Comparison of ENCODE assay signal across 25 mouse cellular contexts in genomic region chr5:93108703-93109102, GRCm38 (mm10). TPM values are rescaled to one million over a fixed set of nuclear protein-coding genes. Genes with fewer than 3 reads are reported as not detected.
DNase-seq lines count a peak whose midpoint lies in the region; ATAC-seq lines count a peak whose summit lies in the region.
"Had no signal": no experiment of that assay in that cellular context is flagged by ENCODE, and none has a peak within 500 bp of the region (broad histone marks: within the 10 kb centered on the region; RNA-seq: fewer than 3 reads in every experiment).

No protein-coding gene starts in this region.

- no peak overlapping the region for H3K9ac ChIP-seq in liver, embryonic 16.5 days (ENCODE audit: low read depth, low read length)
- H3K9ac ChIP-seq: forebrain, embryonic 13.5 days; heart, embryonic 12.5 days; heart, embryonic 15.5 days; hindbrain, embryonic 13.5 days had no signal

- DNase-seq in liver (no peak), NIH3T3 (ENCODE audit: low read depth) (peak; percentile 46)
- DNase-seq in lung, postnatal 25 days (ENCODE audit: low spot score): peak; percentile 37
- DNase-seq in lung, adult 18-20 months: no peak
- DNase-seq in layer of hippocampus, postnatal 10 days (ENCODE audit: low spot score in 2 of 2): no peak
- DNase-seq: adrenal gland, postnatal 10 days; adrenal gland, postnatal 36 days; cerebellum, adult 18-20 months; cerebellum, adult 9-10 months; cerebellum, postnatal 14 days; gastrocnemius, postnatal 10 days; gastrocnemius, postnatal 36 days; heart, adult 18-20 months; heart, postnatal 10 days; heart, postnatal 36 days had no signal

- peak; percentile 43; the same call in 1 of the 2 replicates for ATAC-seq in liver, embryonic 16.5 days (ENCODE audit: low read depth)
- ATAC-seq: forebrain, embryonic 13.5 days; forebrain, embryonic 16.5 days; hindbrain, embryonic 16.5 days; Patski had no signal

- H3K4me1 ChIP-seq in liver, embryonic 16.5 days (ENCODE audit: control insufficient read depth, low read depth, low read length): no peaks in the 10 kb centered on the region
- H3K4me1 ChIP-seq: forebrain, embryonic 10.5 days; forebrain, embryonic 13.5 days; hindbrain, embryonic 10.5 days had no signal

- H3K9me3 ChIP-seq in liver, embryonic 16.5 days (replicated peaks; ENCODE audit: control insufficient read depth, low read length): no peaks in the 10 kb centered on the region
- H3K9me3 ChIP-seq: forebrain, embryonic 10.5 days; forebrain, embryonic 13.5 days; heart, embryonic 12.5 days; heart, embryonic 15.5 days; hindbrain, embryonic 10.5 days; hindbrain, embryonic 13.5 days had no signal

- no peaks in the 10 kb centered on the region for H3K27me3 ChIP-seq in liver, embryonic 16.5 days (ENCODE audit: control insufficient read depth, insufficient read depth, low read depth, low read length)
- H3K27me3 ChIP-seq: forebrain, embryonic 13.5 days; heart, embryonic 12.5 days; heart, embryonic 15.5 days; hindbrain, embryonic 13.5 days; Patski had no signal

- no peak overlapping the region for H3K27ac ChIP-seq in liver, embryonic 16.5 days (ENCODE audit: low read length)
- H3K27ac ChIP-seq: forebrain, embryonic 10.5 days; forebrain, embryonic 13.5 days; heart, embryonic 15.5 days; hindbrain, embryonic 10.5 days; hindbrain, embryonic 13.5 days had no signal

- H3K4me3 ChIP-seq in liver, embryonic 16.5 days (ENCODE audit: low read depth, low read length): no peak overlapping the region
- H3K4me3 ChIP-seq: forebrain, embryonic 10.5 days; forebrain, embryonic 13.5 days; heart, embryonic 12.5 days; heart, embryonic 15.5 days; hindbrain, embryonic 10.5 days; hindbrain, embryonic 13.5 days had no signal

- no peaks in the 10 kb centered on the region for H3K36me3 ChIP-seq in liver, embryonic 16.5 days (ENCODE audit: control insufficient read depth, insufficient read depth)
- H3K36me3 ChIP-seq: heart, embryonic 15.5 days had no signal

- WGBS in liver, embryonic 16.5 days (ENCODE audit: insufficient replicate concordance): 63% methylated on average over 4 of the region's 4 CpGs

- H3K4me2 ChIP-seq in liver, embryonic 16.5 days (ENCODE audit: low read depth, low read length): no peak overlapping the region
- H3K4me2 ChIP-seq: forebrain, embryonic 13.5 days; heart, embryonic 12.5 days; heart, embryonic 15.5 days; hindbrain, embryonic 13.5 days had no signal

RNA-seq across cellular contexts. Expression of gene Sept11, which starts 15.5 kb away (rescaled TPM):
- polyA plus RNA-seq in liver, embryonic 16.5 days (2015; fragmentation: Nextera tagmentation; extraction: Ambion mirVana): 20.4 and 21.4 TPM in 2 replicates
- 100 to 1,000 TPM; 147 to 157 TPM for total RNA-seq in layer of hippocampus, postnatal 10 days (2021)

Comparison
In these comparisons a context has a peak if more than half of its experiments do, and no peak if none do; other contexts are left out.
1. DNase-seq: peak in lung, postnatal 25 days (single experiment) and NIH3T3 (single experiment); none in liver (single experiment), lung, adult 18-20 months (0 of 2) and layer of hippocampus, postnatal 10 days (0 of 2).